In the genomic region with DNA sequence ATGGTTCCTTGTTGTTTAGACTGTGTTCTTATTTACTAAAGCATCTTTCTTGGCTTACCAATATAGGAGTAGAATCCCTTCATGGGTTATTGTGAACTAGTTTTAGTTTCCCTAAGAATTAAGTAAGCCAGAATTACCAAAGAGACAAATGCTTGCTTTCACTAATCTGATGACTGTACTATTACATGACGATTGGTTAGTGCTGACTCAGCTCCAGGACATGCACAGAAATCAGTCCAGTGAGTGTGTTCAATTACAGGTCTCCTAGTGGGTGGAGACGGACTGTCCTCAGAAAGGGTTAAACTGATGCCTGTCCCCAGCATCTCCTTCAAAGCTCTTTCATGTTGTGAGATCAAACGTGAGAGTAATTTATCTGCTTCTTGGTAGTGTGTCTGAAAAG, we compare ENCODE assay signal across 33 mouse cellular contexts.
"Had no signal": no experiment of that assay in that cellular context is flagged by ENCODE, and none has a peak within 500 bp of the region (broad histone marks: within the 10 kb centered on the region; RNA-seq: fewer than 3 reads in every experiment).

No protein-coding gene starts in this region.

- H3K27me3 ChIP-seq: heart, embryonic 12.5 days; heart, embryonic 13.5 days; heart, embryonic 15.5 days; hindbrain, embryonic 12.5 days; hindbrain, embryonic 15.5 days; intestine, embryonic 15.5 days had no signal

- DNase-seq: heart, postnatal 10 days; heart, postnatal 14 days; heart, postnatal 36 days; heart, postnatal 4 days; kidney, adult 18-20 months; kidney, adult 2 months; kidney, adult 8-10 months; kidney, adult 9 months; kidney, postnatal 10 days; kidney, postnatal 14 days; kidney, postnatal 25 days; kidney, postnatal 36 days; kidney, postnatal 4 days; layer of hippocampus, adult 9-11 months; layer of hippocampus, postnatal 36 days had no signal

- H3K27ac ChIP-seq: heart, embryonic 10.5 days; heart, embryonic 13.5 days; heart, embryonic 15.5 days; hindbrain, embryonic 10.5 days; hindbrain, embryonic 12.5 days; hindbrain, embryonic 14.5 days; hindbrain, embryonic 15.5 days; hindbrain, postnatal 0 days; intestine, embryonic 15.5 days; kidney, postnatal 0 days; layer of hippocampus, adult 2 months; left cerebral cortex, adult 2 months had no signal

- H3K4me2 ChIP-seq: heart, embryonic 11.5 days; heart, embryonic 12.5 days; heart, embryonic 13.5 days; heart, embryonic 15.5 days; hindbrain, embryonic 12.5 days; hindbrain, embryonic 14.5 days; hindbrain, embryonic 15.5 days; intestine, embryonic 15.5 days had no signal

- H3K9ac ChIP-seq: heart, embryonic 12.5 days; heart, embryonic 13.5 days; heart, embryonic 15.5 days; hindbrain, embryonic 12.5 days; hindbrain, embryonic 14.5 days; hindbrain, embryonic 15.5 days; intestine, embryonic 15.5 days had no signal

- H3K4me3 ChIP-seq: heart, embryonic 10.5 days; heart, embryonic 12.5 days; heart, embryonic 13.5 days; heart, embryonic 15.5 days; hindbrain, embryonic 10.5 days; hindbrain, embryonic 12.5 days; hindbrain, embryonic 15.5 days; intestine, embryonic 15.5 days; layer of hippocampus, adult 2 months; left cerebral cortex, adult 2 months had no signal

- H3K36me3 ChIP-seq: heart, embryonic 15.5 days; hindbrain, embryonic 10.5 days; hindbrain, embryonic 12.5 days; hindbrain, embryonic 15.5 days; intestine, embryonic 15.5 days had no signal

- H3K9me3 ChIP-seq: heart, embryonic 10.5 days; heart, embryonic 12.5 days; heart, embryonic 13.5 days; heart, embryonic 15.5 days; hindbrain, embryonic 10.5 days; hindbrain, embryonic 12.5 days; hindbrain, embryonic 15.5 days; intestine, embryonic 15.5 days had no signal

- H3K4me1 ChIP-seq: heart, embryonic 15.5 days; hindbrain, embryonic 10.5 days; hindbrain, embryonic 12.5 days; hindbrain, embryonic 15.5 days; intestine, embryonic 15.5 days had no signal

- ATAC-seq: hindbrain, embryonic 16.5 days; hindbrain, postnatal 0 days; inflammation-experienced regulatory T-cells, adult 6 months; intestine, embryonic 15.5 days; intestine, embryonic 16.5 days; intestine, postnatal 0 days had no signal
